Mouse (Mus musculus) frontal cortex, adult (tissue): Measurements from ENCODE around the gene Dach2.
"Not testable (repeated sequence)": the region's sequence is repeated elsewhere in the genome, so short reads cannot be mapped to it uniquely, and the experiment has no call there.

Experiments used
- ATAC-seq: cut with Nextera tagmentation; 2 replicates; pipeline ENCODE4 v1.9.2; 2017; ENCODE audit warnings: mild to moderate bottlenecking, moderate library complexity, mixed read lengths; ENCODE audit not compliant: low TSS enrichment

Gene Dach2

DNA sequence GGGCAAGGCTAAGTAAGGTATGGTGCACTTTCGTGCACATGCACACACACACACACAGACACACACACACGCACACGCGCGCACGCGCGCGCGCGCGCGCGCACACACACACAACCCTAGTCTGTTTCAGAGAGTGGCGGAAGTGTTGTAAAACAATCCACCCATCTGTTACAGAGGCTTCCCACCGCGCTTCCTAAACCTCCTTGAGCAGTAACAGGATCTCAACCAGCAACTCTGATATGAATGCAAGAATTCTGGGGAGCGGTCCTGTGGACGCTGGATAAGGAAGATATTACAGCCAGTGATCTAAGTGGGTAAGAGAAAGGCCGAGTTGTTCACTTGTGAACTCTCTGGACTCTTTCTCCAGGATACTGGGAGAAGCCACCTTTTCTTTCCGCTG is at the start of gene Dach2:
Gene Dach2 (plus strand): TSS at position 107 of the 400 bp plus-strand sequence.
- peak; percentile 52; the same call in 1 of the 2 replicates for ATAC-seq

DNA sequence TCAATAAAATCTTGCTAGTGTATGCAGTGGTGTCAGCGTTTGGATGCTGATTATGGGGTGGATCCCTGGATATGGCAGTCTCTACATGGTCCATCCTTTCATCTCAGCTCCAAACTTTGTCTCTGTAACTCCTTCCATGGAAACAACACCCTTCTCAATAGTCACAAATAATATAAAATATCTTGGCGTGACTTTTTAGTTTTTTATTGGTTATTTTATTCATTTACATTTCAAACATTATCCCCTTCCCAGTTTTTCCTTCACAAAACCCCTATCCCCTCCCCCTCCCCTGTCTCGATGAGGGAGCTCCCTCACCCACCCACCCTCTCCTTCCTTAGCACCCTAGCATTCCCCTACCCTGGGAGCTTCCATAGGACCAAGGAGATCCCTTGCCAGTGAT is 44.9 kb upstream of the Dach2 start:
- ATAC-seq = not testable (repeated sequence)

DNA sequence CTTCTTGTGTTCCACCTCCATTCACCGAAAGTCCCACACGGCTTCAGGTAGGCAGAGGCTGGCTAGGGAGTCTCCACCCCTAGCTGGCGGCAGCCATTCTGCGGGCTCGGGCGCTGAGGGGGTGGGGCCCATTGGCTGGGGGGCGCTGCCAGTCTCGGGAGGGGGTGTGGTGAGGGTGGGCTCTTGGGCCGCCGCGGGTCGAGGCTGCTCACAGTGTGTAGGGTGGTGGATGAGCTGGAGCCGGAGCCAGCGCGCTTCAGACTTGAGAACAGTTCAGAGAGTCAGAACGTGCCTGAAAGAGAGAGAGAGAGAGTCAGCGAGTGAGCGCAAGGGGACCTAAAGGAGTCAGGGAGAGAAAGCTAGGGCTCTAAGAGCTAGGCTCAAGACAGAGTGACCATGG is 721 bp downstream of the Dach2 start:
- peak; percentile 81 for ATAC-seq

DNA sequence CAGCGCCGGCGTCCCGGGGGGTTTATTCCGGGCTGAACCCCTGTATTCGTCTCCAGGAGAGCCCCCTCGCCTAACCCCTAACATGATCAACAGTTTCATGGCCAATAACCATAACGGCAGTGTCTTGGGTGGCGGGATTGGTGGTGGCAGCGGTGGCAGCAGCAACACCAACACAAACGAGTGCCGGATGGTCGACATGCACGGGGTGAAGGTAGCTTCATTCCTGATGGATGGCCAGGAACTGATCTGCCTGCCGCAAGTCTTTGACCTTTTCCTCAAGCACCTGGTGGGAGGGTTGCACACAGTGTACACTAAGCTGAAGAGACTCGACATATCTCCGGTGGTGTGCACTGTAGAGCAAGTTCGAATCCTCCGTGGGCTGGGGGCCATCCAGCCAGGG is 1.2 kb downstream of the Dach2 start:
- ATAC-seq = no peak

DNA sequence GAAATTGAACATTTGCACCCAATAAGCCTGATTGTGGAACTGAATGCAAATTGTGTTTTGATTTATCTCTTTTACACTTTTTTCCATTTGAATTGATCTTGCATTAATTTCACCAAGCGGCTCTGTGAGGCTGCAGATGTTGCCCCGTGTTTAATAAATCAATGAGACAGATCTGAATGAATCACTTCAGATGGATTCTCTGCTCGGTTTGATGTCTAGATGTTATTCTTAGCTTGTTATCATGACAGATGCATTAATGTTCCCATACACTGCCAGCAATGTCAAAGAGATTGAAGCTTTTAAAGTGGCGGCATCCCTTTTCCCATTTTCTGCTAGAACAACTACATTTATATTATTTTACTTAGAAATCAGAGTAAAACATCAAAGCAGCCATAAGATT is 7.0 kb downstream of the Dach2 start:
- ATAC-seq = no peak

DNA sequence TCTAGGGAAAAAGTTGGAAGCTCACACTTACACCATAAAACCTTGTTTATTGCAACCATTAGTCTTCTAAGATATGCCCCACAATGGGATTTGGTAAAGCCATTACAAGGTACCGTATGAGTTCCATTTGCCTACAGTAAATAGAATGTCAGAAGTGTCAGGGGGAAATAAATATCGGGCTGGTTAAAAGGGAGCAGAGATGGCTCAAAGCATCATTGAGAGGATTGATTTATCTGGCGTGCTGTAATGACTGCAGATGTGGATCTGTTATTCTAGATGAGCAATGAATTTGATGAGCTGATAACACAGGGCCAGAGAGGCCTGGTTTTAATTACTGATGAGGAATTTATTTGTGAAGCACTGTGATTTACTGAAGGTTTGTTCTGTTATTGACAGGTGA is 40.8 kb downstream of the Dach2 start:
- ATAC-seq = no peak

DNA sequence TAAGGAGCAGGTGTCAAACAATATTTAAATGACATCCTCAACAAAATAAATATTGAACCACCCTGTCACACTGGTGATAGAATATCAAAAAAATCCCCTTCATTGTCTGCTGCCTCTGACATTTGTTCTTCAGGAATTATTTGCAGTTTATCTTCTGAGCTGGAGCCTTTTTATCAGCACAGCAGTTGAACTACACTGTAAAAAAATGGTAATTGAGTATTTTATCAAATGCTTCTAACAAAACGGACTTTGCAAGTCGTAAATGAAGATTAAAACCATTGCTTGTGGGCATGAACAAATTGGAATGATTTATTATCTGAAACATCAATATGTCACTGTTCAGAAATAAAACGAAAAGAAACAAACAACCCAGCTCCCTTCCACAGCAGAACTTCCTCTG is 97.1 kb downstream of the Dach2 start:
- ATAC-seq = no peak

DNA sequence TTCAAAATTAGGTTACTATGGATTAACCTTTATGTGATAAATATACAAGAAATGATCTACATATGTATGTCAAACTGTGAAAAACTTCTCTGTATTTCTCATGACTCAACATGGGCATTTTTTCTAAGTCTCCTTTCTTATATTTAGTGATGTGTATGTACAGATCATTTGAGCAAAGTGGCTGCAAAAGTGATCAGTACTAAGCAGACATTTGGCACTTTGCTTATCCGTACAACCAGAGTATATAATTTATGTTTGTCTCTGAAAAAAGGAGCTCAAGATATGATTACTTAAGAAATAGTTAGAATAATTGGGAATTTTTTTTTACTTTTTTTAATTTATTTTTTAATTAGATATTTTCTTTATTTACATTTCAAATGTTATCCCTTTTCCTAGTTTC is 111.4 kb downstream of the Dach2 start:
- no peak for ATAC-seq

DNA sequence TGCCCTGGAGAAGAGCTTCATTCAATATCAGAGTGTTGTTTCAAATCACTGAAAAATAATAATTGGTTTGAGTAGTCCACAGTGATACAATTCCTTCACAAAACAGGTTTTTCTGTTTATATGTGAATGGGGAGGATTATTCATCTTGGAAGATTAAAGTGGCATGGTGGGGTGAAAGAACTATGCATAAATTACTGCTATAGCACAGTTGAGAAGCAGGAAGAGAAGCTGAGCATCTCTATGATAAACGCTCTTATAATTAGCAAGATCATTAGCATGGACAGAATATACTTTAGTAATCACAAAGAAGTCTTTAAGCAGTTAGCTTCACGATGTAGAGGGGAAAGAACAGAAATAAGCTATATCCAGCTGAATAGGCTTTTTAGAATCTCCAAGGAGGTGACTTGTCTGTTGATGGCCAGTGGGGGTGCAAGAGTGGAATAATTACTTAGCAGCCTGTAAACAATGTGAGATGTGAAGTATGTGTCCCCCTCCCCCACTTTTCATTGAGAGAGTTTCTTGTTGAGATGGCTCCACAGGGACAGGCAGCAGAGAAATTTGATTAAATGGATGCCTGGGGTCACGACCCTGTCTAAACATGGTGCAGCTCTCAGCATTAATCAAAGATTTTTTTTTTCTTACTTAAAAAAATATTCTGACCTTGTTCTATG is 124.3 kb downstream of the Dach2 start:
- no peak for ATAC-seq

DNA sequence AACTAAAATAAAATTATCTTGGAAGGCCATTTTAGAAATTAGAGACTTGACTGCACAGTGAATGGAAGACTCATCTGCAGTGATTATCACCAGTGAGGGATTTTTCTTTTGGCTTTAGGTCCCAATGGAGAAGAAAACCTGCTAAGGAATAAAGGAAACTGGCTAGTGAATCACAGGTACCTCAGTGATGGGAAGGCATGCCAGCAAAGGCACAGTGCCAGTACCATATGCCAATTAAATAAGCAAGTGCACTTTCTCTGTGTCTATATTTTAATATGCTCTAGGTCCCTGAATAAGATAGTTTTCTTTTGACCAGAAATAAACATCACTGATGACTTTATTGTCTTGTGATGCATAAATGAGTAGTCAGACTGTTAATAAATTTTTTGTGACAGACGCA is 184.8 kb downstream of the Dach2 start:
- no peak for ATAC-seq

DNA sequence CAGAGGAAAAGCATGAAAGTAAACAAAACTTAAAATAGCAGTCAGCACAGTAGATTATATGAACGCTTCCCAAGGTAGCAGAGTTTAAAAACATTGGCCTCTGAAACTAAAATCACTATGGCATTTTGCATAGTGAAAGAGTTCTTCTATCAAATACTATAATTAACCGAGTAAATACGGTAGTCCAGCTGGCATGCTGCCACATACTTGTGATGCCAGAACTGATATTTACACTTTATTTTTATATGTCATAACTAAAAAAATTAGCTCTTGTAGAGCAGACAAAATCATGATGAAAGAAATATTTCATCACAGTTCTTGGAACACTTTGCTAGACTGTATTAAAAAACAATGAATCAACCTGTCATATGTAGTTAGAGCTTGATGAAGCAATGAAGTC is 247.8 kb downstream of the Dach2 start:
- no peak for ATAC-seq

DNA sequence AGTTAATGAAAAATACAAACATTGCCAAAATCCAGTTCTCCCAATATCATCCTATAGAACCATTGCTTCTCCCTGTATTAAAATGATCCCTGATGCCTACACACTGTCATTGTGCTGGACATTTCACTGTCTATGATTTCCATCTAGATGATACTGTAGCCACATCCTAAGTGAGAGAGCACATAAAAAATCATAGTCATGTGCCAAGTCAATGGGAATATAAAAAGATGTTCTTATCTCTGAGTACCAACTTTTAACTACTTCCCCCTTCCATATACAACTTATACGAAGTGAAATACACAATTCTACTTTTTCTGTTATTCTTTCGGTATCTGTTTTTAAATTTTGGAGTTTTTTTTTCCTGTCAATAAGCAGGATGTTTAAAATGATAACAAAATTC is 266.6 kb downstream of the Dach2 start:
- ATAC-seq = no peak

DNA sequence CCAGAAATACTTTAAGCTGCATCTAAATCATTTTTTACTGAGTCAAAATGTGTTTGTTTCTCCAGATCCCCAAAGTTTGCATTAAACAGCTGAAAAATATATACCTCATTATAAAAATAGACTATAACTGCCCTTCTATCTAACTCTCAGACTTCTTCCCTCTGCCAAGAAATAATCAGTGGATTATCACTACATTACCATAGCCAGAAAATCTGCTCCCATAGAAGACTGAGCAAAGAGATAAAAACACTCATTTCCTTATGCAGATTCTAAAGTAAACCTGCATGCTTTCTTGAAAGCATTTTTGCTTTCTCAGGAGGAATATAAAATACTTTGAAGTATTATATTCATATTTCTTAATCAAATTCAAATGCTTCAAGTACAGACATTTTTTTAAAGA is 368.8 kb downstream of the Dach2 start:
- no peak for ATAC-seq

DNA sequence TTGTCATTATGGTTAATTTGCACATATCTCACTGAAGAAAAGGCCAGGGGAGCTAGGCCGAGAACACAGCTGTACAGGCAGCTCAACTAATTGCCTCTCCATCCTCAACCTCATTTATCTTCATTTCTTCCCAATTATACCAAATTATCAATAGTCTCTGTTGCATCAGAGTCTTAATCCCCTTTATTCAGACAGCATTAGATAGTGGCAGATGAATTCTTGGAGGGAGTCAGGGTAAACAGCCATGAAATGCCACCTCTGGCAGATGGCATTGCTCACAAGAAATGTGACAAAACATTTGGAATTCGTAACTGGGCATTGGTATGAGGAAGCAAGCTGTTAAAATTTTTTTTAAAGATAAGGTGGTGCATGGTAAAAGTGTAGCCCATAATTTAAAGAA is 389.9 kb downstream of the Dach2 start:
- ATAC-seq = no peak

DNA sequence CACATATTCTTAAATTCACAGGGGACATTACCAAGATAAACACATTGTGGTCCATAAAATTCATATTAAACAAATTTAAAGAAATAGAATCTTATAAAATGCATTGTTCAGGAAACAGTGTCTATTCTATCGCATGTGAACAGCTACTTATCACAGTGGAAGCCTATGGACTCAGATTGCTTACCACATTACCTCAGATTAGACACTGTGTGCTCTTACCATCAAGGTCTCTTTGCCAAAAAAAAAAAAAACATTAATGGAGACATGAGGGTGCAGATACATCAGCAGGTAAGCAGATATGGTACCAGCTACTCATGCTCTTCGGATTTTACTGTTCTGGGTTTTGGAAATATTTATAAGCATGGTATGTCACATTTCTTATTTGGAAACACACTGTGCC is 415.1 kb downstream of the Dach2 start:
- ATAC-seq = no peak

DNA sequence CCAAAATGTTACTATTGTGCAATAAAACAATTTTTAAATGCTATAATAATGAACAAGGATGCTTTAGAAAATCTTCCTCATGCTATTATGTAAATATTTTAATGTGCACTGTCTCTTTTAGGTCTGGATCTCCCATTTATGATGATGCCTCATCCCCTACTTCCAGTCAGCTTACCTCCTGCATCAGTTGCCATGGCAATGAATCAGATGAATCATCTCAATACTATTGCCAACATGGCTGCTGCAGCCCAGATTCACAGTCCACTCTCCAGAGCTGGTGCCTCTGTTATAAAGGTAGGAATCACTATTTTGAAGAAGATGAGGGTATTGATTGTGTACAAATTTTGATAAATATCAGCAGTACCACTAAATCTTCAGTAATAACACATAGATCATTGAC is 426.8 kb downstream of the Dach2 start:
- ATAC-seq = no peak

DNA sequence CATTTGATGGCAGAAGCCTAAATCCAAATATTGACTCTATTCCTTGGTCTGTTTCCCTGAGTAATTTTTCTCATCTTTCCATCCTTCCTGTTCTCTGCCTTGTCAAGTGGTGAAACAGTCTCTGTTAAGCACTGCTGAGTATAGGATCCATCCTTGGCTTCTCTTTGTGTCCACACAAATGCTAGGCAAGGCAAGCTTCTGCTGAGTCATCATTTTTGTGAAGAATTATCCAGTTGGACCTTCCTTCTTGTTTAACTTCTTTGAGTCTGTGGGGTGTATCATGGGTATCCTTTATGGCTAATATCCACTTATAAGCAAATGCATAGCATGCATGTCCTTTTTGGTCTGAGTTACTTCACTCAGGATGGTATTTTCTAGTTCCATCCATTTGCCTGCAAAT is 449.8 kb downstream of the Dach2 start:
- ATAC-seq = no peak

DNA sequence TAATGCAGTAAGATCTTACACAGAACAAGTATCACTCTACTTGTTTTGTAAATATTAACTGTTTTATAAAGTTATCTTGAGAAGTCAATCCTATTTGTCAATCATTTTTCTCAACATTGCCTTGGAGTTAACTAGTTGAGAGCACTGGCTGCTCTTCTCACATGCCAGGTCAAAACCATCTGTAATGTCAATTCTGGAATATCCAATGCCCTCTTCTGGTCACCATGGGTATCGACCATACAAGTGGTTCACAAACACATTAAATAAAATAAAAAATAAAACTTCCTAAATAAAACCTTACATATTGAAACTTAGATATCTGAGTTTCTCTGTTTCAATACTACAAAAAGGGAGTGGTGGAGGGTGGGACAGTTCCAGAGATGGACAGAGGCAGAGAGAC is 495.0 kb downstream of the Dach2 start:
- no peak for ATAC-seq

DNA sequence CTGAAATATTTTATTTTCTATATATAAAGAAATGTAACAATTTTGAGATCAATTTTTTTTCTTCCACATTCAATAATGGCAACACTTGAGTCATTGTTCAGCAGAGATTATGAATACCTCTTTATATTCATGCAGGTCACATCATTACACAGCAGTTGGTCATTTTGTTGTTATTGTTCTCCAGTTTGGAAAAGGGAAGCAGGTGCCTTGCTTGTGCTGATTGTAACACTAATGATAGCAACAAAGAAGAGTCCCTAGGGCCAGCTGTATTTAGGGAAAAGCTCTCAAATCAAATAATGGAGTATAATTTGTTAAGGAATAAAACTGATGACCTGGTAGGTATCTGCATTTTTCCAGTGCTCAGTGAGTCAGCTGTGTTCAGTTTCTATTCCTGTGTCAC is 513.1 kb downstream of the Dach2 start:
- no peak for ATAC-seq

DNA sequence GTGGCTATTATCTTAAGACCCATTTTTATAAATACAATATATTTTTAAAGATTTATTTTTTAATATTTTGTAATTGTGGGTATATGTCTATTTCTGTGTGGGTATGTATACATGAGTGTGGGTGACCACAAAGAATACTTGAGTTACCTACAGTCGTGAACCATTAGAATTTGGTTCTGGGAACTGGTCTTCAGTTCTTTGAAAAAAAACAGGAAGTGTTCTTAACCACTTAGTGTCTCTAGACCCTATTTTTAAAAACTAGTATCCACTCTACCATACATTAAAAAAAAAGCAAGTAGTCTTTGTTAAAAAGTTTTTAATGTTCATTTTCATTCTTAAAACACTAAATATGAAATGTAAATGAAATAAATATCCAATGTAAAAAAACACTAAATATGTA is 529.5 kb downstream of the Dach2 start:
- ATAC-seq = no peak

DNA sequence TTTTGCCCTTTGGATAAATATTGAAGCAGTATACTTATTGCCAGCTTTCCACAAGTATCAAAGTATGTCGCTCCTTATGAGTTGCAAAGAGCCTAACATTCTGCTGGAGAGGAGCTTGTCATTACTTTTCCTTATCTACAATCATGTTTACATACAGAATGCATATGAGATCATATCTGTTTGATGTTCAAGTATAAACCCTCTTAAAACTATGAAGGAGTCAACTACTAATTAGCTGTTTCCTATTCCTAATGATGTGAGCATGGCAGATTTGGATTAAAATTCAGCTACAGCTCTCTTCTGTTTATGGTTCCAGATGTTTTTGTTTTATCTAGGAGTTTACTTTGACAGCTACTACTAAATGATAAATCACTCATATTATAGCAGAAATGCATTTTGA is 535.8 kb downstream of the Dach2 start:
- no peak for ATAC-seq

DNA sequence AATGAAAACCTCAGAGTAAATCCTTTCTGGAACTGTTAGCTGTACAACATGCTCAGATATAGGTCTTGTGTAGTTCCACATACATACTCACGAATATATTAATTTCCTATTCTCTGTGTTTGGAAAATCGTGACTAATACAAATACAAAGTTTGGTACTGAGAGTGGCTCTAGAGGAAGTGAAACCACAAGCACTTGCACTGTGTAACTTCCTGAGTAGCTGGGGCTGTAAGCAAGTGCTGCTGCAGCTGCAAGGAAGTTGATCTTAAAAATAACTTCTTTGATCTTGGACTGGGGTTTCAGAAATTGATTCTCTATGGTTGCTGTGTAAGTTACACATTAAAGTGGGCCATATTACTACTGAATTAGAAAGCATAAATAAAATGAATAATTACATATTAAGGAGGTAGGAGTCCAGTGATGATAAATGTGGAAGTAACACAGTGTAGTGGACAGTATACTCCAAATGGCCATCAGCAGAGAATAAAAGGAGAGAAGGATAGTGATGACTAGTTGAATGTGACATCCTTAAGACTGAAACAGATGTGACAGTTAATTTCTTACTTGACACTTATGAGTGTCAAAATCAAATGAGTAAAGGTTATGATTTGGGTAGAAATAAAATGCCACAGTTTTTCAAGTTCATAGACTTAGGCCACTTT is 570.7 kb downstream of the Dach2 start:
- ATAC-seq = no peak
